Mouse (Mus musculus): Measurements from ENCODE around the gene Zfp433. TPM values are rescaled to one million over a fixed set of nuclear protein-coding genes. Genes with fewer than 3 reads are reported as not detected.

Zfp433 gene
- polyA plus RNA-seq (2014; fragmentation: Illumina TruSeq; extraction: RNeasy Lipid Tissue Mini Kit (QIAGEN cat#74804); ENCODE audit: low replicate concordance), result 30.6 TPM

DNA sequence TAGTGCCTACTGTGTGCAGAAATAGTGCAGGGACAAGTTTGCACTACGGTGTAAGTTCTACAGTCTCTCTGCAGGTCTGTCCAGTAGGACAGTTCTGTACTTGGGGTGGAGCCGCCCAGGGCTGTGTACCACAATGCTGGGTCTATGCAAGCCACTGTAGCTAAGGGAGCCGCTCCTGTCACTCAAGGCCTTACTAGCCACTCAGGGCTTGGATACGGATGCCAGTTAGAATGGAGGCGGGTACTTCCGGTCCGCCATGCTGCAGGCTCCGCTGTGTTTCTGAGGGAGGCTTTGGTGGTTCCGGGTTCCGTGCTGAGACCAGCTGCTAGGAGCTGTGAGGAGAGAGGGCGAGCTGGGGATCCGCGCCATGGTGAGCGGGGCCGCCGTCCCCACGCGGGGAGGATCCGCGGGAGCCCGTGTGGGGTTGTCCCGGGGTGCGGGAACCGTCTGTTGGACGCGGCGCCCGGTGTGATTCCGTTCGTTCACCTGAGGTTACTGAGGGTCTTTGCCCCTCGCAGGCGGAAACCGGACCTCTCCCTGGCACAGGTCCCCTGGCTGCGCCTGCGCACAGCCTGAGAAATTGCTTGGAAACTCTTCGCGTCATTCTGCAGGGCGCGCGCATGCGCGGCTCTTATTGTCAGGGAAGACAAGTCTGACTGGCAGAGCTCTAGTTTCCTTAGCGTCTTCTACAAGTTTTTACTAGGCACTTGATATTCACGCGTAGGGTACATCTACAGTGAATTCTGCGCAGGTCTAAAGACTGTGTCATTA is at the start of gene Zfp433:
Zfp433 (plus strand) TSS at position 295 of the 771 bp plus-strand sequence.

DNA sequence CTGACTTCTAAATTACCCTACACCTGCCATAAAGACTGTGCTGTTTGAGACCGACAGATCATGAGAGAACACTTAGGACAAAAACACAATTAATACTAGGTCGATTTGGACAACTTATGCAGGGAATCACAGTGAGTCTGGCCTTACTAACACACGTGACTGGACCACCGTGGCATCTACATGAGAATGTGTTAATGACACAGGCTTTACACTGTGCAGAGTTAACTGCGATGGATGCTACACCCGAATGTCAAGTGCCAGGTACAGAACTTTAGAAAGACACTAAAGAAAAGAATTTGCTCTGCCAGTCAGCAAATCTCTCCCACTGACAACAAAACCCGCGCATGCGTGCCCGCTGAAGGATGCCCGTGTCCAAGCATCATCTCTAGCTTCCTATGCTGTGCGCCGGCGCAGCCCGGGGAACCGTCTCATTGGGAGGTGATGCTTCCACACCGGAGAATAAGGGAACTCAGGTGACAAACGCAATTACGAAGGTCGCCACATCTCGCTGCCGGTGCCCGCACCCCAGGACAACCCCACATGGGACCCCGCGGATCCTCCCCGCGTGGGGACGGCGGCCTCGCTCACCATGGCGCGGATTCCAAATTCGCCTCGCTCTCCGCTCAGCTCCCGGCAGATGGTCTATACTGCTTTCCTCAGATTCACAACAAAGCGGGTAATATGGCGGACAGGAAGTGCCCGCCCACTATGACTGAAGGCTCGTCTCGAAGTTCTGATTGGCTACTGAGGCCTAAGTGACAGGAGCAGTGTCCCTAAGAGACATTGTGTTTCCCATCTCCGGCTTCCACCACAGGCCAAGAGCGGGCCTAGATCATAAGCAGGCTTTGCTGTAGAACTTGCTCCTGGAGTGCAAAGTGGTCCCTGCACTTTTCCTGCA is 66.1 kb downstream of the Zfp433 start, which contains the start of gene Gm3055:
Gm3055 (minus strand) TSS at position 656 of the 898 bp plus-strand sequence.

Other genes with a start within 250 kb of the Zfp433 start
- gene Nfic, start 249.2 kb upstream of the Zfp433 start, polyA plus RNA-seq (2014; fragmentation: Illumina TruSeq; extraction: RNeasy Lipid Tissue Mini Kit (QIAGEN cat#74804); ENCODE audit: low replicate concordance), result 2.3 TPM
- gene Celf5, start 222.1 kb upstream of the Zfp433 start, polyA plus RNA-seq (2014; fragmentation: Illumina TruSeq; extraction: RNeasy Lipid Tissue Mini Kit (QIAGEN cat#74804); ENCODE audit: low replicate concordance), result 1.8 TPM
- not detected for gene Ncln, start 208.4 kb upstream of the Zfp433 start, polyA plus RNA-seq (2014; fragmentation: Illumina TruSeq; extraction: RNeasy Lipid Tissue Mini Kit (QIAGEN cat#74804); ENCODE audit: low replicate concordance)
- gene S1pr4, start 204.7 kb upstream of the Zfp433 start, polyA plus RNA-seq (2014; fragmentation: Illumina TruSeq; extraction: RNeasy Lipid Tissue Mini Kit (QIAGEN cat#74804); ENCODE audit: low replicate concordance), result not detected
- gene Gna15, start 180.6 kb upstream of the Zfp433 start, polyA plus RNA-seq (2014; fragmentation: Illumina TruSeq; extraction: RNeasy Lipid Tissue Mini Kit (QIAGEN cat#74804); ENCODE audit: low replicate concordance), result not detected
- 7.6 TPM for gene Gna11, start 159.6 kb upstream of the Zfp433 start, polyA plus RNA-seq (2014; fragmentation: Illumina TruSeq; extraction: RNeasy Lipid Tissue Mini Kit (QIAGEN cat#74804); ENCODE audit: low replicate concordance)
- gene Aes, start 145.3 kb upstream of the Zfp433 start, polyA plus RNA-seq (2014; fragmentation: Illumina TruSeq; extraction: RNeasy Lipid Tissue Mini Kit (QIAGEN cat#74804); ENCODE audit: low replicate concordance), result 7.5 TPM
- 1.5 TPM for gene Tle2, start 130.3 kb upstream of the Zfp433 start, polyA plus RNA-seq (2014; fragmentation: Illumina TruSeq; extraction: RNeasy Lipid Tissue Mini Kit (QIAGEN cat#74804); ENCODE audit: low replicate concordance)
- gene Tle6, start 103.8 kb upstream of the Zfp433 start, polyA plus RNA-seq (2014; fragmentation: Illumina TruSeq; extraction: RNeasy Lipid Tissue Mini Kit (QIAGEN cat#74804); ENCODE audit: low replicate concordance), result not detected
- gene BC025920, start 98.6 kb upstream of the Zfp433 start, polyA plus RNA-seq (2014; fragmentation: Illumina TruSeq; extraction: RNeasy Lipid Tissue Mini Kit (QIAGEN cat#74804); ENCODE audit: low replicate concordance), result 2.2 TPM
- gene Sirt6, start 77.0 kb upstream of the Zfp433 start, polyA plus RNA-seq (2014; fragmentation: Illumina TruSeq; extraction: RNeasy Lipid Tissue Mini Kit (QIAGEN cat#74804); ENCODE audit: low replicate concordance), result not detected
- 0.97 TPM for gene Ankrd24, start 76.3 kb upstream of the Zfp433 start, polyA plus RNA-seq (2014; fragmentation: Illumina TruSeq; extraction: RNeasy Lipid Tissue Mini Kit (QIAGEN cat#74804); ENCODE audit: low replicate concordance)
- 12.8 TPM for gene Gm10778, start 55.8 kb upstream of the Zfp433 start, polyA plus RNA-seq (2014; fragmentation: Illumina TruSeq; extraction: RNeasy Lipid Tissue Mini Kit (QIAGEN cat#74804); ENCODE audit: low replicate concordance)
- 9.6 TPM for gene Gm3055, start 66.3 kb downstream of the Zfp433 start, polyA plus RNA-seq (2014; fragmentation: Illumina TruSeq; extraction: RNeasy Lipid Tissue Mini Kit (QIAGEN cat#74804); ENCODE audit: low replicate concordance)
- 3.7 TPM for gene Gm4767, start 107.4 kb downstream of the Zfp433 start, polyA plus RNA-seq (2014; fragmentation: Illumina TruSeq; extraction: RNeasy Lipid Tissue Mini Kit (QIAGEN cat#74804); ENCODE audit: low replicate concordance)
- 25.4 TPM for gene Gm32687, start 159.1 kb downstream of the Zfp433 start, polyA plus RNA-seq (2014; fragmentation: Illumina TruSeq; extraction: RNeasy Lipid Tissue Mini Kit (QIAGEN cat#74804); ENCODE audit: low replicate concordance)
- 3.4 TPM for gene Zfp781, start 225.7 kb downstream of the Zfp433 start, polyA plus RNA-seq (2014; fragmentation: Illumina TruSeq; extraction: RNeasy Lipid Tissue Mini Kit (QIAGEN cat#74804); ENCODE audit: low replicate concordance)